Mouse (Mus musculus) neural tube, embryonic 14.5 days (tissue): ENCODE data around the gene Pde1a. TPM values are rescaled to one million over a fixed set of nuclear protein-coding genes. Genes with fewer than 3 reads are reported as not detected.
"Not testable (repeated sequence)": the region's sequence is repeated elsewhere in the genome, so short reads cannot be mapped to it uniquely, and the experiment has no call there.

Experiments
- ATAC-seq: fragments of 200-750 bp; cut with Nextera tagmentation; 2 replicates; pipeline ENCODE4 v1.8.0; 2017; ENCODE audit warnings: low read depth, mild to moderate bottlenecking, moderate TSS enrichment, moderate library complexity
- H3K27ac ChIP-seq: fragments of 300-500 bp; sonication (generic); 2 replicates; pipeline ENCODE4 v1.5.1; 2014; ENCODE audit warnings: low read depth, mild to moderate bottlenecking, control low read depth, low read length, moderate library complexity, mixed read lengths
- H3K27me3 ChIP-seq: fragments of 300-500 bp; sonication (generic); 2 replicates; pipeline ENCODE4 v1.6.1; 2014; ENCODE audit warnings: low read length; ENCODE audit not compliant: control insufficient read depth, insufficient read depth
- H3K36me3 ChIP-seq: fragments of 300-500 bp; sonication (generic); 2 replicates; pipeline ENCODE4 v1.6.1; 2014; ENCODE audit warnings: low read length, mixed read lengths; ENCODE audit not compliant: control insufficient read depth, insufficient read depth
- H3K4me1 ChIP-seq: fragments of 300-500 bp; sonication (generic); 2 replicates; pipeline ENCODE4 v1.6.1; 2014; ENCODE audit warnings: low read length; ENCODE audit not compliant: control insufficient read depth, insufficient read depth
- H3K4me2 ChIP-seq: fragments of 300-500 bp; sonication (generic); 2 replicates; pipeline ENCODE4 v1.6.1; 2014; ENCODE audit warnings: mild to moderate bottlenecking, low read depth, low read length, control low read depth
- H3K4me3 ChIP-seq: fragments of 300-500 bp; sonication (generic); 2 replicates; pipeline ENCODE4 v1.5.1; 2014; ENCODE audit warnings: low read depth, low read length, control low read depth, mixed read lengths
- H3K9ac ChIP-seq: fragments of 300-500 bp; sonication (generic); replicated peaks from 2 replicates; pipeline ENCODE4 v1.6.1; 2014; ENCODE audit warnings: low read depth, mild to moderate bottlenecking, control low read depth, low read length, mixed read lengths
- H3K9me3 ChIP-seq: fragments of 300-500 bp; sonication (generic); 2 replicates; pipeline ENCODE4 v1.6.1; 2016; ENCODE audit warnings: low read length; ENCODE audit not compliant: control insufficient read depth
- WGBS: fragments of 180-500 bp; shearing (Covaris S2); extraction: QIAGEN DNeasy Blood & Tissue Kit; methylation state at CpG from one replicate; pipeline ENCODE4 v1.1.7; 2014; 5-methylcytosine and 5-hydroxymethylcytosine counted together
- polyA plus RNA-seq: library from polyadenylated mRNA; unstranded; fragments of >200 nt; fragmentation: Nextera tagmentation; extraction: Ambion mirVana; gene quantifications from 2 replicates; pipeline ENCODE4 v1.2.1, GENCODE M21; 2014

The Pde1a gene
- polyA plus RNA-seq, 1 experiment from 2014 or later: 12.9 TPM

- peak; percentile 58; the same call in 1 of the 2 replicates for ATAC-seq
- H3K36me3 ChIP-seq: no peaks in the 10 kb centered on the region
These were observed 237.3 kb downstream of the Pde1a start for GRCm38 (mm10) chr2:79891760-79892570.

GRCm38 (mm10) chr2:79890726-79891125, 238.5 kb downstream of the Pde1a start:
- no peak overlapping the region for H3K4me3 ChIP-seq
- no peak overlapping the region for H3K4me2 ChIP-seq
- H3K27ac ChIP-seq: no peak overlapping the region
- no peak for ATAC-seq
- H3K9ac ChIP-seq: no peak overlapping the region
- WGBS: 89% methylated on average over 8 of the region's 8 CpGs
- H3K4me1 ChIP-seq: no peaks in the 10 kb centered on the region
- no peaks in the 10 kb centered on the region for H3K36me3 ChIP-seq
- no peaks in the 10 kb centered on the region for H3K9me3 ChIP-seq
- H3K27me3 ChIP-seq: no peaks in the 10 kb centered on the region

More at GRCm38 (mm10) chr2:79891760-79892570, 237.3 kb downstream of the Pde1a start:
- Histone ChIP-seq H3K4me3 (no peak overlapping the region), H3K9me3 (no peaks in the 10 kb centered on the region), H3K4me2 (no peak overlapping the region), H3K27me3 (no peaks in the 10 kb centered on the region), H3K27ac (no peak overlapping the region), H3K4me1 (no peaks in the 10 kb centered on the region), H3K9ac (no peak overlapping the region)
- WGBS: 74% methylated on average over 5 of the region's 5 CpGs

GRCm38 (mm10) chr2:79883631-79884350, 245.5 kb downstream of the Pde1a start:
- no peak for ATAC-seq

GRCm38 (mm10) chr2:79883210-79883609, 246.0 kb downstream of the Pde1a start:
- no peak overlapping the region for H3K4me2 ChIP-seq
- ATAC-seq: no peak
- H3K4me1 ChIP-seq: no peaks in the 10 kb centered on the region
- no peaks in the 10 kb centered on the region for H3K9me3 ChIP-seq
- H3K27me3 ChIP-seq: no peaks in the 10 kb centered on the region
- H3K9ac ChIP-seq: no peak overlapping the region
- WGBS: 86% methylated on average over 4 of the region's 4 CpGs
- H3K4me3 ChIP-seq: no peak overlapping the region
- no peaks in the 10 kb centered on the region for H3K36me3 ChIP-seq
- H3K27ac ChIP-seq: no peak overlapping the region

More at GRCm38 (mm10) chr2:79883631-79884350, 245.5 kb downstream of the Pde1a start:
- Histone ChIP-seq H3K9ac (no peak overlapping the region), H3K4me1 (no peaks in the 10 kb centered on the region), H3K27ac (no peak overlapping the region), H3K36me3 (no peaks in the 10 kb centered on the region), H3K4me3 (no peak overlapping the region), H3K9me3 (no peaks in the 10 kb centered on the region), H3K4me2 (no peak overlapping the region), H3K27me3 (no peaks in the 10 kb centered on the region)
- 75% methylated on average over 6 of the region's 6 CpGs for WGBS

- H3K27ac ChIP-seq: no peak overlapping the region
- 45% methylated on average over 9 of the region's 9 CpGs for WGBS
- no peaks in the 10 kb centered on the region for H3K4me1 ChIP-seq
- H3K4me2 ChIP-seq: no peak overlapping the region
- H3K9ac ChIP-seq: no peak overlapping the region
- peak; percentile 87 for ATAC-seq
- H3K4me3 ChIP-seq: no peak overlapping the region
- H3K36me3 ChIP-seq: no peaks in the 10 kb centered on the region
- no peaks in the 10 kb centered on the region for H3K27me3 ChIP-seq
- H3K9me3 ChIP-seq: no peaks in the 10 kb centered on the region
These were observed 263.8 kb downstream of the Pde1a start for GRCm38 (mm10) chr2:79865275-79865999.

- WGBS: 89% methylated on average over 1 of the region's 1 CpGs
- Histone ChIP-seq H3K27ac (no peak overlapping the region), H3K4me1 (no peaks in the 10 kb centered on the region), H3K9ac (no peak overlapping the region), H3K9me3 (no peaks in the 10 kb centered on the region), H3K4me3 (no peak overlapping the region), H3K27me3 (no peaks in the 10 kb centered on the region), H3K4me2 (no peak overlapping the region), H3K36me3 (no peaks in the 10 kb centered on the region)
- ATAC-seq: no peak
These were observed 272.4 kb downstream of the Pde1a start for GRCm38 (mm10) chr2:79856874-79857273.

GRCm38 (mm10) chr2:79847396-79847795, 281.9 kb downstream of the Pde1a start:
- not testable (repeated sequence) for H3K4me1 ChIP-seq, H3K9me3 ChIP-seq, H3K27me3 ChIP-seq, ATAC-seq, H3K9ac ChIP-seq, H3K27ac ChIP-seq, H3K4me2 ChIP-seq, H3K4me3 ChIP-seq, H3K36me3 ChIP-seq
- 88% methylated on average over 13 of the region's 13 CpGs for WGBS

- Histone ChIP-seq H3K27ac (no peak overlapping the region), H3K4me1 (no peaks in the 10 kb centered on the region), H3K4me3 (no peak overlapping the region), H3K9ac (no peak overlapping the region), H3K36me3 (no peaks in the 10 kb centered on the region), H3K27me3 (no peaks in the 10 kb centered on the region), H3K9me3 (no peaks in the 10 kb centered on the region), H3K4me2 (no peak overlapping the region)
- WGBS: 81% methylated on average over 5 of the region's 5 CpGs
- ATAC-seq: no peak
These were observed 289.7 kb downstream of the Pde1a start for GRCm38 (mm10) chr2:79839513-79839912.
